Mouse (Mus musculus) kidney, adult 8-10 months (tissue): Measurements from ENCODE around the gene 6430548M08Rik.

Source experiments
- DNase-seq, 2 experiments: peaks; one replicate each; pipeline ENCODE4 v3.0.0; 2022

The 6430548M08Rik gene

DNA sequence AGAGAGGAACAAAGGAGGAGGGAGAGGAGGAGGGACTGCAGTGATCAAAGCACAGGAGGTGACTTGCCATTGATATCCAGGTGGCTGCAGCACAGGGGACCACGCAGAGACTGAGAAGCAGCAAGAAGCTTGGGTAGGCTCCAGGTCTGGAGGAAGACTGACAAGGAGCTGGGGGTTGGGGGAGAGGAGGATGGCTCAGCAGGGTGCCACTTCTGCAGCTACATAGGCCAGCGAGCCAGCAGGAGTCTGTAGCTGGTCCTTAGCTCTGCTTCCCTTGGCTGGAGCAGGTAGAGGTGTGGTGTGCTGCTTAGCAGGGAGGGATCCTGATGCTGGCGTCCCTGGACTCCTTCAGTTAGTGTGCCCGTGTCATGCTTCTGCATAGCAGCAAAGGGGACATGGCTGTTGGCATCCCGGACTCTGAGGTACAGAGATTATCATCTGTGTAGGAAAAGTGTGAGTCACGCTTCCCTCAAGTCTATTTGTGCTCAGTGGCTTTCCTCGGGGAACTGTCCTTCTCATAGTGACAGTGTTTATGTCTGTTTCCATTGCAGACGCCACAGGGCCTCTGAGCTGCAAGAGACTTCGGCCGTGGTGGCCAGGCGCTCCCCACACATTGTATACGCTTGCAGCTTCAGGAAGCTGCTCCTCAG, 30.8 kb downstream of the 6430548M08Rik start:
- DNase-seq = no peak

DNA sequence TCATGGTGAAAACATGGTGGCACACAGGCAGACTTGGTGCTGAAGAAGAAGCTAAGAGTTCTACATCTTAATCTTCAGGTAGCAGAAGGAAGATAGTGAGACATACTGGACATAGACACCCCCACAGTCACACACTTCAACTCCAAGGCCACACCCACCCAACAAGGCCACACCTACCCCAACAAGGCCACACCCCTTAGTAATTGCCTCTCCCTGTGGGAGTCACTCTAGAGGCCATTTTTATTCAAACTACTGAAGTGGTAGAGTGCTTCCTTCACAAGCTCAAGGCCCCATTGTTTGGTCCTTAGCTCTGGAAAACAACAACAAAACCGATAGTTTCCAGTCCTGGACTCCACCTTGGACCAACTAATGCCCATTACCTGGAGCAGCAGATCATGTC, 32.1 kb downstream of the 6430548M08Rik start:
- DNase-seq = no peak

DNA sequence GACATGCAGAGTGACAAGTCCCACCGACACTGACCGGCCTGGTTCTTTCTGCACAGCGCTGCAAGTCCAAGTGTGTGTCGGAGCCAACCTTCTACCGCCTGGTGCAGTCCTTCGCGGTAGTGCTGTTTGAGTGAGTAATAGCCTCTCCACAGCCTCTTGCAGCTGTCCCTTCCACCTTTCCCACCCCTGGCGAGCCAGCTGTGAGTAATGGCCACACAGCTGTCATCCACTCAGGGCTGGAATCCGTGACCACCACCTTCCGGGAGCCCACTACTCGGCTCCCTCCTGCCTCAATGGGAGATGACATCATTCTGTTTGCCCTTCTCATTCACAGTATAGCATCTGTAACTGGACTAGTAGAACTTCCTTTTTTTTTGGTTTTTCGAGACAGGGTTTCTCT, 36.1 kb downstream of the 6430548M08Rik start:
- no peak for DNase-seq

DNA sequence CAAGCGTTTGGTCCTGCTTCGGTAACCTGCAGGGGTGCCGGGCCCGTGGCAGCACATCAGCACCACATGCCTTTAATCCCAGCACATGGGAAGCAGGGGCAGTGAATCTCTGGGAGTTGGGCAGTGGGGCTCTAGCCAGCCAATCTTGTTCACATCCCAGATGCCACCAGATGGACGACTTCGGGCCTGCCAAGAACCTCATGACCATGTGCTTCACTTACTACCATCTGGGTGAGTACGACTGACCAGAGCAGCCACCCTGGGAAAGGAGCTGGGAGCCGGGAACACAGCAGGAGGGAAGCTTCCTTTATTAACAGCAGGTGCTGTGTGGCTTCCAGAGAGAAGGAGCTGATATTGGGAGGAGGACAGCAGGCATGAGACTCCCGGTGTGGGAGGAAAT, 37.2 kb downstream of the 6430548M08Rik start:
- DNase-seq = no peak

DNA sequence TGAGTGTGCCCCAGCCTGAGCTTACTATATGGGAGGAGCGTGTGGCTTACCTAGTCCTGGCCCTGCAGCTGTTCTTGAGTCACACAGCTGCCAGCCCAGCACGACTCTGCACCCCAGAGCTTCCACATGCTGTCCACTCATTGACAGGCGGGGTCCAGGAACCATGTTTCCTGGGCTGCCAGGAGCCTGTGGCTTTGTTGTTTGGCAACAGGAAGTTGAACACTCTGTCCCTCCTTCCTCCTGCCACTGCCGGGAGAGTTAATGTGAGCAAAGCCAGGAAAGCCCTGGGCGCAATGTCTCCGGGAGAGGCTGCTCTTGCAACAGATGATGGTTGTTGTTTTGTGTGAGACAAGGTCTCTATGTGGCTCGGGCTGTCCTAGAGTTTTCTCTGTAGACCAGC, 38.7 kb downstream of the 6430548M08Rik start:
- no peak for DNase-seq

DNA sequence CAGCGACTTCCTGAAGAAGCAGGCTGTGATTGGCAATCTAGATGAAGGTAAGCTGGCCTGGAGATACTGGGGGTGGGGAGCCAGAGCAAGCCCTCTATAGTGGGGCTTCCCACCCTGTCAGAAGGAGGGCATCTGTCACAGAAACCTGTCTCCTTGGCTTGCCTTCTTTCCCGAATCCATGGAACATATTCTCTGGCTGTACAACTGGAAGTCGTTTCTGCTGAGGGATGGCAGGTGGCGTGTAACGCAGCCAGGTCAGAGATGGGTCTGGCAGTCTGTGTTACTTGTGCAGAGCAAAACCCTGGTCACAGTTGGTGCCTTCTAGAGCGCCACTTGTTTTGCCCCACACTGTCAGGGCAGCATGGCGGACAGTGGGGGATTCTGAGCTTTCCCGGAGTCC, 46.4 kb downstream of the 6430548M08Rik start:
- DNase-seq = no peak

DNA sequence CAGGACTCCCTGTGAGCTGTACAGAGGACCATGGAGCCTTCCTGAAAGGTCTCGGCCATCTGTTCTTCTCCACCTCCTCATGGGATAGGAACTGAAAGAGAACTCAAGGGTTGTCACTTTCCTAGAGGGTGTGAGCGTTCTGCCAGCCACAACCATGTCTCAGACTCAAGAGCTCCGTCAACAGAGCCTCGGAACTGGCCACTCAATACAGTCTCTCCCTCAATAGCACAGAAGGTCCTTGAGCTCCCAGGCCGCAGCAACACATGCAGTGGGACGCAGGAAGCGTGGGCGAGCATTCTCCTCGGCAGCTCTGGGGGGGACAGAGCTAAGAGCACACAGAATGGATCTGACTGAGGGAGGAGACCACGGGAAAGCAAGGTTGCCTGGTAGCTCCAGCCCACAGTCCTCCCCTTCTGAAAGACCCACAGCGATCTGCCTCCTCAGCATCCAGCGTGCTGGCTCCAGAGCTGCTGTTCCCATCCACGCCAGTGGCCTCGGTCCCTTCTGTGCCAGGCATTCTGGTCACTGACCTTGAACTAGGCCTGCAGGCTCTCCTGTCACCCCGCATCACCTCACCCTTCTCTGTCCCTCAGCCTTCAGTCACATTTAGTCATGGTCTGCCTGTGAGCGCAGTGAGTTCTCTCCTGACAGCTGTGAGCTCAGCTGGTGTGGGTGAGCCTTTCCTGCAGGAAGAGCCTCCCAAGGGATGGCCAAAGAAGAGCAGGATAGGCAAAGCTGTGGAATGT, 47.9 kb downstream of the 6430548M08Rik start:
- DNase-seq = no peak

DNA sequence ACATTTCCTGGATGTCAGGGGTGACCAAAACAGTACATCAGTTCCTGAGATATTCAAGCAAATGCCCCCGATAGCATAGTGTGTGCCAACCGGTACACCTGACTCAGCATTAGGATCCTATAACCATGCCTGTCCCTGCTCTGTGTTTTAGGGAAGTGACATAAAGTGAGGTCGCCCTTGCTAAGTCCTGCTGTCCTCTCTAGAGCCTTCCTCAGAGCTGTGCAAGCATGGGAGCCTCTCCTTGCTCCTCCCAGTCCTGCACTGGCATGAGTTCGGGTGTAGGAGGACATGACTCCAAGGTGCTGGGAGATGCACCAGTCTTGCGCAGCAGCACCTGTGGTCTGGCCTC, 48.4 kb downstream of the 6430548M08Rik start:
- no peak for DNase-seq

DNA sequence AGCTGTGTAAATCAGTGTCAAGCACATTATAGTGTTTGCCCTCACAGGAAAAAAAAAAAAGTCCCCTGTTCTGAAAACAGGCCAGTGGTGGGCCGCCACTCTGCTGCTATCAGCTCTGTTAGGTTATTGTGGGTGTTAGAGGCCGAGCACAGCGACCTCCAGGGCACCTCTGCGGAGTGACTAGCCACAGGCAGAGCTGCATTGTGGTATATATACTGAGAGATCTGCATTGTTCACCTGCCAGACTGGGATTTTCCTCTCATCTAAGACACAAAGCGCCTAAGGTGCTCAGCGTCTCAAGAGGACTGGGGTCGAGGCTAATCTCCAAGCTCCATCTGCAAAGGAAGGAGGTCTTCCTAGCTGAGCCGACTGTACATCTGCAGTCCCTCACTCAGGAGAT, 49.4 kb downstream of the 6430548M08Rik start:
- DNase-seq = no peak

DNA sequence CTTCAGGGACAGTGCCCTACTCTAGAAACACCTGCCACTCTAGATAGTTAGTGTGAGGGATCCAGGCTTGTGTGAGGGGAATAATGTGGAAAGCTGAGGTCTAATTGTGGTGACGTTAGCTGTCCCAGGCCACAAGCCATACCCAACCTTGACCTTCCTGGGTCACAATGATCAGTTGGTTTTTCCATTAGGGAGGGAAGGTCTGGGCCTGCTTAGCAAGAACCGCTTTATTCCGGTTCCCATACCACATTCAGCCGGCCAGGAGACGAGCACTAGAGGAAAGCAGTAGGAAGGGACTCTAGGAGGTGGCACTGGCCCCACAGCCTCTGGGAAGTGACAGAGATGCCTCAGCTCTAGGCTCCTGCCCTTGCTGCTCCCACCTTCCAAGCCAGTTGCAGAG, 50.1 kb downstream of the 6430548M08Rik start:
- peak in 1 of 2 experiments; percentile 31 for DNase-seq

DNA sequence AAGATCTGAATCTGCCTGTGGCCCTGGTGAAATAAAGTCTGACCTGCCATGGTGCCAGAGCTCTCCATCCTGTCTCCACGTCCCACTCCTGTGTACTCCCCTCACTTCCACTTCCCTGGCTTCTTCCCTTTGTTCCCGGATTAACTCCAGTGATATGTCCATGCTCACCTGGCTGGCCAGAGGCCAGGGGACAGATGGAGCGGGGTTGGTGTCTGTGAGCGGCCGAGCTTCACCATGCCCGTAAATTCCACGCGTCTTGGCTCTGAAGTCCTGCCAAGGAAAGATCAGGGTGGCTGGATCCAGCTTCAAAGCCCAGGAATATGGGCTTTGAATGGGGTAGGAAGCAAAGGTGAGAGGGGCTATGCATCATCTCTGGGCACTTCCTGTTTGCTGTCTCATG, 53.2 kb downstream of the 6430548M08Rik start:
- DNase-seq = no peak

DNA sequence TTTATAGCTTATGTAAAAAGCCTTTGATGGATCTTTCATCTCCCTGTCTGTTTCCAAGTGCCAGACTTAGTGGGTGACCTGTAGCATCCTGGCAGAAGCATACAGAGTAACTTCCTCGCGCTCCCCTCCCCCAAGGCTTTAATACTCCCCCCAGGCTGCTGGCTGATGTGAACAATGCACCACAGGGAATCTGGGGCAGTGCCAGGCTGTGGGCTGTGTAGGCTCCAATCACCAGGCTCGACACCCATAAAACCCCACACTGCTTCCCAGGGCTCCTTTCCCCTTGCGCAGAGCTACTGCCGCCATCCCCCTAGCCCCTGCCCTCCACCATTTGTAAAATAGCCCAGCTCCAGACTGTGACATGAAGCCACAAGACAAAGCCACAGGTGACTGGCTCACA, 53.9 kb downstream of the 6430548M08Rik start:
- no peak for DNase-seq

DNA sequence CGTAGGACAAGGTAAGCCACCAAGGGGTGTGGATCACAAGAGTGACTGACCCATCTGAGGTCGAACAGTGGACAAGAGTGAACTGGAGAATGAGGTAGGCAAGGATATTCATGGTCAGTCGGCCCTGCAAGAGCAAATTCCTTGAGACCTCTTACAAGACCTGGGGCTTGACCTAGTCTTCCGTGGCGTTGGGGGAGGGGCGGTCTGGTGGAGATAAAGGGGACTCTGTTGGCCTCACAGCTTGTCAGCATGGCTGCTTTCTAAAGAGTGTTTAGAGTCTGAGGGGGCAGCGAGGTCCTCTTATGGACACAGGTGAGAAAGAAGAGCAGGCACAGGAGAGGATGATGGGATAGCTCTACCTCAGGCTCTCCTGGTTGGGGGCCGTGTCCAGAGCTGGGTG, 55.2 kb downstream of the 6430548M08Rik start:
- no peak for DNase-seq

DNA sequence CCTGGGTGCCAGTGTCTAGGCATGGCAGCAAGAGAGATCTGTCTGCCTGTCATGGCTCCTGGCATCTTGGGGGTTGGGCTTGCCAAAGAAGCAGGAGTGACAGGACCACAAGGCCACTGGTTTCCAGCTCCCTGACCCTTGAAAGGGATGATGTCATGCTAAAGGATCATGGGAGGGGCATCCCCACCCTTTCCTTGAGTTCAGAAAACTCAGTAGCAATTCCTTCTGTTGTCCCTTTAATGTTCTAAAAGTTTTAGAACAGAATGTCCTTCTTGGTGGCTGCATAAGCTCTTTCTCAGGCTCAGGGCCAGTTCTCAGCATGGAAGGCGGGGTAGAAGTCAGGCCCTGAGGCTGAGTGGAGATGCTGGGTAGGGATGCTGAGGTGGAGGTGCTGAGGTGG, 59.2 kb downstream of the 6430548M08Rik start:
- DNase-seq = no peak

DNA sequence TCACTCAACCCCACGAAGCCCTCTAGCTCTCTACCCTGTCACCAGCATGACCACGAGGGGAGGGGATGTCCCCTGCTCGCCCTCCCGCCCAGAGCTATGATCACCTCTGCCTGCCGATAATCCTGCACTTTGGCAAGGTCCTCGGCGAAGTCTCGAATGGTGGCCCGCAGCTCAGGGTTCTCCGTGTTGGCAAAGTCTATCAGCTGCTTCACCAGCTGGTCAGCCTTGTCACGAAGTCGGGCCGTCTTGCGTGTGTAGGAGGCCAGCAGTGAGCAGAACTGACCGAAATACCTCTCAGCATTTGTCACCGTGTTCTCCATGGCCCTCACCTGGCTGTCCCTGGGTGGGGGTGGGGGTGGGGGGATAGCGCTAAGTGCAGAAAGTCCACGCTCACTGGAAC, 60.7 kb downstream of the 6430548M08Rik start:
- DNase-seq = no peak

DNA sequence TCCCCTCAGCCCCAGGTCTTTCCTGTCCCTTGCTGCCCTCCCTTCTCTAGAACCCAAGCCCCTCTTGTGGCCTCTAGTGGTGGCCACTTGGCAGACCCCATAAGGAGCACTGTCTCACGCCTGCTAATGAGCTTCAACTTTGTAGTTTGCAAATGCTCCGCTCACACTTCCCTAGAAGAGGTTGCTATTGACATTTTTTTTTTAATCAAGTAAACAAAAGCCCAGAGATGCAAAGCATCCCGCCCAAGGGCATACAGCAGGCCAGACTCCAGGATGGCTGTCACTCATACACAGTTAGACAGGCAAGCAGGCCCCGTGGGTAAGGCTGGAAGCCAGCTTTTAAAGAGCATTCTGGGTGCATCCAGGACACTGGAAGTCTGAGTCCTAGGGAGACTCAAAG, 62.7 kb downstream of the 6430548M08Rik start:
- no peak for DNase-seq

DNA sequence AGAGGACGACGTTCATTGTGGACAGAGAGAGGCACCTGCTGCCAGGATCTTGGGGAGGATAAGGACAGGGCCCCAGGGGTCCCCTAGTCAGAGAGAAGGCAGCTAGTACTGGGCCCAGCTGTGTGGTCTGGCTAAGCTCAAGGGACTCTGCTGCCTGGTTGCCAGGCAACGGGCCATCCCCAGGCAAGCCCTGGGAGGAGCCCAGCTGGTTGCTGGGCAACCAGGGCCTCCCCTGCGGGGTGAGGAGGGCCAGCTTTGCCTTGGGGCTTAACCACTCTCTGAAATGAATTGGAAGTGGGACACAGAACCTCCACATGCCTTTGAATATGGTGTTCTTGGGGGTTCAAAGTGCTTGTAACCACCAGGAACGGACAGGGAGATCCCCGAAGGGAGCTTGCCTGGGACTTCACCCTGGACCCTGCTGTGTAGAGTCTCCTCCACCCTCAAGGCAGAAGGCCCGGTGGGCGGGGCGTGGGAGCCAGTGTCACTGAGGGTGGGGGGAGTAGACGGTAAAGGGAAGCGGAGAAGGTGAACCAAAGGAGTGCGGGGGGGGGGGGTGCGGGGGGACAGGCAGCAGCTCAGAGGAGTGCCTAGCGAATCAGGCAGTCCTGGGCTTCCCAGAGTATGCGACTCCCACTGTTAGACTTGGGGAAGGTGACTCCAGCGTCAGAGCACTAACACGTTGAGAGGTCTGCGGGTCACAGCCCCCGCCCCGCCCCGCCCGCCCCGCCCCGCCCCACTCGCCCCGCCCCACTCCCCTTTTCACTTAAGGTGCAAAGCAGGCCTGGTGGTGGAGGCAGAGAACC, 63.6 kb downstream of the 6430548M08Rik start, which contains the start of gene Fam92b:
TSS of gene Fam92b (minus strand) at position 149 of the 806 bp plus-strand sequence.
- no peak for DNase-seq

DNA sequence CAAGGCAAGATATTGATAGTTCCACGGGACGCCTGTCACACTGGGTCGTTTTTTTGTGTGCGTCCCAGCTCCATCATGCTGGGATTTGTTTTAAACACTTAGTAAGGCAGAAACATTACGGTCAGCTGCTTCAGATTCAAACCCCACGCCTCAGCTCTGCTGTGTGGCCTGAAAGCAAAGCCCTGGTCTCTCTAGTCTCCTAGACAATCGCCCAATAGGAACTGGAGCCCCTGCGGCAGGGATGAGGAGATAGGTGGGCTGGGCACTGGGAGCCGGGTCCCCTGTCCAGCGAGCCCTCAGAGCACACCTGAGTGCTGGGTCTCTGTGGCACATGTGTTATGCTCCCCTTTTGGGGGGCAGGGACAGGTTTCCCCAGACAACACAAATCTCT, 64.2 kb downstream of the 6430548M08Rik start:
- no peak for DNase-seq

DNA sequence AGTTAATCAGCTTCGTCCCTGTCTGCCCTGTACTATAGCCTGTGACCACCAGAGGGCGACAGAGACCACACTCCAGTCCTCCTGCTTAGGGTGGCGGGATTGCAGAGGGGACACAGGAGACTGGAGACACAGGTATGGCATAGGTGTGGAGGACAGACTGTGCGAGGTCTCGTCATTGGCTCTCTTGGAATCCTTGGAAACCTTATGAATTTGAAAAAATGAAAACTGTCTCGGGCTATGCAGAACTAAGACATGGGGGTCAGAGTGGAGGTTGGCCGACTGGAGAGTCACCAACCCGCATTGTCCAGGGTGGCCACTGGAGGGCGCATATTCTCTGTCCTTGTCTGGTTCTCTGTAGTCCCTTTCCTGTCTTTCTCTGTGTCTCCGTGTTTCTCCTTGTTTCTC, 65.1 kb downstream of the 6430548M08Rik start:
- peak; percentile 77 to 88 for DNase-seq

DNA sequence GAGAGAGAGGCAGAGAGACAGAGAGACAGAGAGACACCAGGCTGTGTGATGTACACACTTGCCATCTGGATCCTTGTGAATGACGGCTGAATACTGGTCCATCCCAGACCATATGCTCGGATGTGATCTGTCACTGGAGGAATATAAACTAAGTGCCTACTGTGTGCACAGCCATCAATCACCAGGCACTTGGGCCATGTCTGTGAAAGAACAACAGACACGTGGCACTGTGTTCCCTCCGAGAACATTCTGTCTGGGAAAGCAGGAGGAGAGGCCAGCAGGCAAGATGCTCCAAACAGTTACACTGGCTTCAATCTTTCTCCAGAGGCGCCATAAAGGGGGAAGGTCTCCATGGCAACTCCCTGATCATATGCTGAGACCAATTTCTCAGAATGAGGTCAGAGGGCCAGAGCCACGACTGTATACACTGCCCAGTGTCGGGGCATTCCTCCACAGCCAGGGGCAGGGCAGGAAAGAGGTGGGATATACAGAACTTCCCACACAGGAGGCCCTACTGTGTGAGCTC, 66.6 kb downstream of the 6430548M08Rik start:
- DNase-seq = no peak

DNA sequence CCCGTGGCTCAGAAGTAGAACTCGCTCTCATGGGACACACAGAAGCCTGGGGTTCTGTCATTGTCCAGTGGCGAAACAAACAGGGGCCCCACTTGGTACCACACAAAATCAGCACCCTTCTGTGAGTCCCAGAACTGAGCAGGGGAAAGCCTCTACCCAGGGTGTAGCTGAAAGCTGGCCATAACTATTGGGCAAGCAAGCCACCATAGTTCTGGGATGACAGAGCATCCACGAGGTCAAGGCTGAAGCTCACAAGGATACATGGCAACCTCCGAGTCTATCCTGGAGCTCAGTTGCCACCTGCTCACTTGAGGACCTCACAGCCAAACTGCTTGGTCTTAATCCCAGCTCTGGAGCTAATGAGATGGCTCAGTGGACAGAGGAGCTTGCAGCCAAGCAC, 67.3 kb downstream of the 6430548M08Rik start:
- DNase-seq = no peak

DNA sequence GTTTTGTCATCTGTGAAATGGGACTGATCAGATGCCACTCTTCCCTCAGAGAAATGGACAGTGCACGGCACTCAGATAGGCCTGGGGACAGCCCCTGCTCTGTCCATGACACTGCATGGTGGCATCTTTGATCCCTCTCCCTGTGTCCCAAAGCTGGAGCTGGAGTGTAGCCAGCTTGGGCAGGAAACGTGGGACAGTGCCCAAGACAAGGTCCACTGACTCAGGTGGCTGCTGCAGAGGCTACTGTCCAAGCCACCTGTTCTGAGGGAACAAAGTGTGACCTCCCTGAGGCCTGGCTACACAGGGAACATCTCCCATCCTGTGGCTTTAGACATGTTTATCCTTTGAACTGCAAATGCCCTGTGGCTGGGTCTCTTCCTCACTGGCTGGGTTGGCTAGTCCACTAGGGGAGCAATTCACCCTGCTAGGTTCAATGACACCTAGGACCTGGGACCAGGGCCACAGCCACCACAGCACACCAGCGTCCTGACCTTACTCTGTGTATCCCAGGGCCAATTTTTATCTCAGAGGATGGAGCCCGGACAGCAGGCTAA, 68.0 kb downstream of the 6430548M08Rik start:
- DNase-seq = peak in 1 of 2 experiments; percentile 31

DNA sequence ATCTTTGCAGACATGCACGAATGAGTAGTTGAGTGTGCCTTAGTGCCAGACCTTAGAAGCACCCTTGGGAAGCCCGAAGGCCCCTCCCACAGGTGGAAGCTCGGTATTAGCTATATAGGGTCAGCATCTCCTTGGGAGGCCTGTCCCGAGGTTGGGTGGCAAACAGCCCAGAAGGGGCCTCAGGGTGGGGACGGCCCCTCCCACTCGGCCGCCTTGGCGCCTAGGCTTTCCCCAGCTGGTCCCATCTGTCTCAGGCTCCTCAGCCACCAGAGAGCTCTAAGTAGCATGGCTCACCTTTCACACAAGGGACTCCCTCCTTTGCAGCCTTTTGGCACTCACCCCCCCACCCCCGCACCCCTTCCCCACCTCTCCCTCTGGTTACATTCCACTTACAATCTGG, 70.4 kb downstream of the 6430548M08Rik start:
- no peak for DNase-seq
